Mouse (Mus musculus) v-Abl transformed pro-B cells (cell line): ENCODE results near the gene Bcas2.
"Not testable (repeated sequence)": the region's sequence is repeated elsewhere in the genome, so short reads cannot be mapped to it uniquely, and the experiment has no call there.

Experiments used
- in situ Hi-C, 2 experiments: fragments of 400-800 bp; cut with MboI; formaldehyde crosslinking; loops; one replicate each; pipeline ENCODE4 v1.15.1; 2025; ENCODE audit not compliant: unreplicated experiment in 2 of 2

Gene Bcas2

GRCm38 (mm10) chr3:103153761-103154160 is 17.7 kb upstream of the Bcas2 start:
- in situ Hi-C loops, result loop anchor here (10.0 to 25.0 kb wide), 2 partner anchors 1659 to 1666 kb away; no protein-coding TSS in a partner anchor

GRCm38 (mm10) chr3:103159232-103159900 is 12.1 kb upstream of the Bcas2 start:
- in situ Hi-C loops, result loop anchor here (10.0 to 25.0 kb wide), 2 partner anchors 1665 to 1672 kb away; no protein-coding TSS in a partner anchor

GRCm38 (mm10) chr3:103169771-103170170 is 1.7 kb upstream of the Bcas2 start:
- in situ Hi-C loops, result loop anchor here (5.0 to 25.0 kb wide), 4 partner anchors 205 to 1682 kb away; no protein-coding TSS in a partner anchor

- in situ Hi-C loops, result loop anchor here (10.0 to 25.0 kb wide), 2 partner anchors 202 to 1685 kb away; no protein-coding TSS in a partner anchor
Measured at GRCm38 (mm10) chr3:103172615-103173014, 1.2 kb downstream of the Bcas2 start.

GRCm38 (mm10) chr3:103176740-103177139 is 5.3 kb downstream of the Bcas2 start:
- in situ Hi-C loops, result loop anchor here in 1 of 2 experiments (10.0 kb wide), 1 partner anchor 198 kb away; no protein-coding TSS in a partner anchor

- in situ Hi-C loops, result loop anchor here in 1 of 2 experiments (10.0 kb wide), 1 partner anchor 195 kb away; no protein-coding TSS in a partner anchor
Measured at GRCm38 (mm10) chr3:103179527-103179926, 8.1 kb downstream of the Bcas2 start.

GRCm38 (mm10) chr3:103181171-103181570 is 9.7 kb downstream of the Bcas2 start:
- in situ Hi-C loops, result no loop called here

GRCm38 (mm10) chr3:103182821-103183220 is 11.4 kb downstream of the Bcas2 start:
- in situ Hi-C loops, result no loop called here

- in situ Hi-C loops, result not testable (repeated sequence)
Measured at GRCm38 (mm10) chr3:103184467-103184866, 13.0 kb downstream of the Bcas2 start.

GRCm38 (mm10) chr3:103188451-103188850 is 17.0 kb downstream of the Bcas2 start:
- in situ Hi-C loops, result loop anchor here in 1 of 2 experiments (5.0 kb wide), 1 partner anchor 194 kb away; no protein-coding TSS in a partner anchor

- in situ Hi-C loops, result loop anchor here in 1 of 2 experiments (5.0 kb wide), 1 partner anchor 193 kb away; no protein-coding TSS in a partner anchor
Measured at GRCm38 (mm10) chr3:103188856-103189255, 17.4 kb downstream of the Bcas2 start.

GRCm38 (mm10) chr3:103192161-103192560 is 20.7 kb downstream of the Bcas2 start:
- in situ Hi-C loops, result no loop called here

- in situ Hi-C loops, result no loop called here
Measured at GRCm38 (mm10) chr3:103193186-103193585, 21.7 kb downstream of the Bcas2 start.

- in situ Hi-C loops, result no loop called here
Measured at GRCm38 (mm10) chr3:103196320-103196823, 24.9 kb downstream of the Bcas2 start.

- in situ Hi-C loops, result no loop called here
Measured at GRCm38 (mm10) chr3:103199386-103199785, 27.9 kb downstream of the Bcas2 start.

- in situ Hi-C loops, result not testable (repeated sequence)
Measured at GRCm38 (mm10) chr3:103201105-103201504, 29.6 kb downstream of the Bcas2 start.

- in situ Hi-C loops, result no loop called here
Measured at GRCm38 (mm10) chr3:103203554-103203953, 32.1 kb downstream of the Bcas2 start.

GRCm38 (mm10) chr3:103204445-103204844 is 33.0 kb downstream of the Bcas2 start:
- in situ Hi-C loops, result no loop called here

- in situ Hi-C loops, result no loop called here
Measured at GRCm38 (mm10) chr3:103206393-103206792, 34.9 kb downstream of the Bcas2 start.

GRCm38 (mm10) chr3:103207749-103208148 is 36.3 kb downstream of the Bcas2 start:
- in situ Hi-C loops, result no loop called here

- in situ Hi-C loops, result no loop called here
Measured at GRCm38 (mm10) chr3:103208237-103208636, 36.8 kb downstream of the Bcas2 start.

- in situ Hi-C loops, result no loop called here
Measured at GRCm38 (mm10) chr3:103211101-103211500, 39.6 kb downstream of the Bcas2 start.
